Mouse (Mus musculus): ENCODE measurements around the gene Ltbp1. TPM values are rescaled to one million over a fixed set of nuclear protein-coding genes. Genes with fewer than 3 reads are reported as not detected.
A peak's percentile ranks its signal among the peaks of the same experiment; 100 is the strongest.

Gene Ltbp1
- 1.2 and 2.5 TPM in 2 replicates for polyA plus RNA-seq (2014; fragmentation: Nextera tagmentation; extraction: Ambion mirVana)

DNA sequence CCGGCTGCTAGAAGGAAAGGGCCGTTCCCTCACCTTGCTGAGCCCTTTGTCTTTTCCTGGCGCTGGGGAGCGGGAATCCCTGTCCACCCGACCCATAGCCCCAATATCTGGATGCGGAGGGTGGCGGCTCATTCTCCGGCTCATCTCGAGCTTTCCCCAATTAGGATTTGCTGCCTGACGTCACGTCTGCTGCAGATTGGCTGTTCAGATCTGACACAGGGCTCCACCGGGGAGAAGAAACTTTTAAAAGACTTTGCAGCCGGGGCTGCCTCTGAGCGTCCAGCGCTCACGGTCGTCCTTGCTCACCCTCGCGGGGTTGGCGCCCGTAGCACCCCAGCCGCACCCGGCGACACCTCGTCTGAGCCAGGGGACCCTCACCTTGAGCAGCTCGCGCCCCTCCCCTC is at the start of gene Ltbp1:
Ltbp1 (plus strand) TSS at position 288 of the 404 bp plus-strand sequence.
- Histone ChIP-seq H3K4me2 (ENCODE audit: low read length) (peak within 1 kb of the TSS; percentile 99), H3K9ac (replicated peaks; ENCODE audit: low read length) (peak within 1 kb of the TSS; percentile 61), H3K27me3 (ENCODE audit: control insufficient read depth, insufficient read depth, low read length) (peaks cover 15% of the 10 kb centered on the region; the same call in 1 of the 2 replicates), H3K36me3 (ENCODE audit: control insufficient read depth, insufficient read depth, low read length) (no peaks in the 10 kb centered on the region), H3K27ac (replicated peaks; ENCODE audit: low read depth, low read length) (0 out of 2 replicates have a peak within 1 kb of the TSS, but pooled peaks have one; percentile 37), H3K4me3 (replicated peaks; ENCODE audit: low read depth, low read length) (peak within 1 kb of the TSS; percentile 71), H3K9me3 (ENCODE audit: control insufficient read depth, low read length) (no peaks in the 10 kb centered on the region), H3K4me1 (ENCODE audit: control insufficient read depth, insufficient read depth, low read length) (peaks cover 7% of the 10 kb centered on the region)
- under 1% methylated on average over 27 of the region's 27 CpGs for WGBS
- peak; percentile 80 for DNase-seq
- peak; percentile 78 for ATAC-seq (ENCODE audit: low FRiP score, low TSS enrichment)

DNA sequence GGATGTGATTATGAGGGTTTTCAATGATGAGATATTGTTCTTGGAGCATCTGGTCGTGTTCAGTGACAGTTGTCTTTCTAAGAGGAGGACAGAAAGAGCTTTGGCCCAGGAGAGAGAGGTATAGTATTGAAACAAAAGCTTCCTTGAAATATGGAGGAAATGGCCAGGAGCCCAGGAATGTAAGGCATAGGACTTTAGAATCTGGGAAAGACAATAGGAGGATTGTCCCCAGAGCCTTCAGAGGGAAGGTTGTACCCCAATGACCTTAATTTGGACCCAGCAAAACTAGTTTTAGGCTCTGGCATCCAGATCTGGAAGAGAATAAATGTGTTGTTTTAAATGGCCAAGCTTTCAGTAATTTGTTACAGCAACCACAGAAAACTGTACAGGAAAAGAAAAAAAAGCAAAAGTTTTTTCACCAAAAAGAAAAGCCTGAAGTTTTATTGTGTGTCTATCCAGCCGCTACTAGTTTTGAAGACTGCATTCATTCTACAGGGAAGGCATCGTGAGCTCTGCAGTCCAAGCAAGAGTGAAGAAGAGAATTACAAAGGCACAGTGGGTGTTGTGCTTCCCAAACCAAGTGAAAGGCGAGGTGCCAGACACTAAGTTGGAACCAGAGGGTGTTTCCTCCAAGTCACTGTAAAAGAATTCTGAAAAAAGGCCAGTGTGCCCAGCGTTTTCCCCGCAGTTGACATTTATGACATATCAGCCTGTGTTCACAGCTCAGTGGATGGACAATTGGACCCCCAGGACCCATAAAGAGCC is 45.7 kb upstream of the Ltbp1 start:
- H3K4me3 ChIP-seq (replicated peaks; ENCODE audit: low read depth, low read length) = no peak overlapping the region
- H3K9me3 ChIP-seq (ENCODE audit: control insufficient read depth, low read length) = no peaks in the 10 kb centered on the region
- 44% methylated on average over 6 of the region's 6 CpGs for WGBS
- H3K27me3 ChIP-seq (ENCODE audit: control insufficient read depth, insufficient read depth, low read length) = no peaks in the 10 kb centered on the region
- no peaks in the 10 kb centered on the region for H3K4me1 ChIP-seq (ENCODE audit: control insufficient read depth, insufficient read depth, low read length)
- ATAC-seq (ENCODE audit: low FRiP score, low TSS enrichment) (no peak), DNase-seq (no peak)
- H3K36me3 ChIP-seq (ENCODE audit: control insufficient read depth, insufficient read depth, low read length) = no peaks in the 10 kb centered on the region
- no peak overlapping the region for H3K4me2 ChIP-seq (ENCODE audit: low read length)
- no peak overlapping the region for H3K9ac ChIP-seq (replicated peaks; ENCODE audit: low read length)
- H3K27ac ChIP-seq (replicated peaks; ENCODE audit: low read depth, low read length) = no peak overlapping the region

GRCm38 (mm10) chr17:74963222-74963621 is 42.1 kb upstream of the Ltbp1 start:
- H3K27ac ChIP-seq (replicated peaks; ENCODE audit: low read depth, low read length) = no peak overlapping the region
- H3K9me3 ChIP-seq (ENCODE audit: control insufficient read depth, low read length) = no peaks in the 10 kb centered on the region
- no peak for DNase-seq
- H3K4me3 ChIP-seq (replicated peaks; ENCODE audit: low read depth, low read length) = no peak overlapping the region
- H3K9ac ChIP-seq (replicated peaks; ENCODE audit: low read length) = no peak overlapping the region
- no peaks in the 10 kb centered on the region for H3K27me3 ChIP-seq (ENCODE audit: control insufficient read depth, insufficient read depth, low read length)
- no peak for ATAC-seq (ENCODE audit: low FRiP score, low TSS enrichment)
- no peak overlapping the region for H3K4me2 ChIP-seq (ENCODE audit: low read length)
- WGBS = 95% methylated on average over 8 of the region's 8 CpGs
- H3K4me1 ChIP-seq (ENCODE audit: control insufficient read depth, insufficient read depth, low read length) = peaks cover under 1% of the 10 kb centered on the region; the same call in 1 of the 2 replicates
- H3K36me3 ChIP-seq (ENCODE audit: control insufficient read depth, insufficient read depth, low read length) = no peaks in the 10 kb centered on the region

GRCm38 (mm10) chr17:74963861-74964260 is 41.5 kb upstream of the Ltbp1 start:
- no peaks in the 10 kb centered on the region for H3K36me3 ChIP-seq (ENCODE audit: control insufficient read depth, insufficient read depth, low read length)
- no peak for ATAC-seq (ENCODE audit: low FRiP score, low TSS enrichment)
- H3K4me3 ChIP-seq (replicated peaks; ENCODE audit: low read depth, low read length) = no peak overlapping the region
- 97% methylated on average over 3 of the region's 3 CpGs for WGBS
- H3K4me1 ChIP-seq (ENCODE audit: control insufficient read depth, insufficient read depth, low read length) = peaks cover 6% of the 10 kb centered on the region
- no peaks in the 10 kb centered on the region for H3K9me3 ChIP-seq (ENCODE audit: control insufficient read depth, low read length)
- H3K27me3 ChIP-seq (ENCODE audit: control insufficient read depth, insufficient read depth, low read length) = no peaks in the 10 kb centered on the region
- H3K4me2 ChIP-seq (ENCODE audit: low read length) = no peak overlapping the region
- H3K9ac ChIP-seq (replicated peaks; ENCODE audit: low read length) = no peak overlapping the region
- H3K27ac ChIP-seq (replicated peaks; ENCODE audit: low read depth, low read length) = no peak overlapping the region
- no peak for DNase-seq

DNA sequence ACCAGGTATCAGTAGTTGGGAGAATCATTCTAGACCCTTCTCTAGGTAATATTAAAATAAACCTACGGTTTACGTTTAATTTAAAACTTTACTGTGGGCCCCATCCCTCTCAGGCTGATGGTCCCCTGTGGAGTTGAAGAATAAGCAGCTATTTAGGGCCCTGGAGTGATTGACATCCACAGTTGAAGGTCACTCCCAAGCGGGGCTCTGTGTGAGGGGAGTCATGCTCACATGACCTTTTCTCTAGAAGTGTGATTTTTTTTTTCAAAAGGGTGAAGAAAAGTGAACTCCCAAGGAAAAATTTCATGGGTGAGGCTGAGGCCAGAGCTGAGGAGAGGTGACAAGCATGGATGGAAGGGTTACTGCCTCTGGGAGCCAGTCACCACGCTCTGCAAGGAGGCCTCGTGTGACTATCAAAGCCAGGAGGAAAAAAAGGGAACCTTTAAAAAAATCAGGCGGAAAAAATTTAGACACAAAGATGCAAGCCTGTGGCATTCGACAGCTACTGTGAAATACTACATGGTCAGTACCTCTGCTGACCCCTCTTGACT is 38.0 kb upstream of the Ltbp1 start:
- WGBS = 21% methylated on average over 7 of the region's 7 CpGs
- ATAC-seq (ENCODE audit: low FRiP score, low TSS enrichment) = no peak
- Histone ChIP-seq H3K4me2 (ENCODE audit: low read length) (no peak overlapping the region), H3K9me3 (ENCODE audit: control insufficient read depth, low read length) (no peaks in the 10 kb centered on the region), H3K9ac (replicated peaks; ENCODE audit: low read length) (no peak overlapping the region), H3K27me3 (ENCODE audit: control insufficient read depth, insufficient read depth, low read length) (no peaks in the 10 kb centered on the region), H3K4me1 (ENCODE audit: control insufficient read depth, insufficient read depth, low read length) (peaks cover 10% of the 10 kb centered on the region), H3K36me3 (ENCODE audit: control insufficient read depth, insufficient read depth, low read length) (no peaks in the 10 kb centered on the region), H3K27ac (replicated peaks; ENCODE audit: low read depth, low read length) (no peak overlapping the region), H3K4me3 (replicated peaks; ENCODE audit: low read depth, low read length) (no peak overlapping the region)
- DNase-seq = no peak

DNA sequence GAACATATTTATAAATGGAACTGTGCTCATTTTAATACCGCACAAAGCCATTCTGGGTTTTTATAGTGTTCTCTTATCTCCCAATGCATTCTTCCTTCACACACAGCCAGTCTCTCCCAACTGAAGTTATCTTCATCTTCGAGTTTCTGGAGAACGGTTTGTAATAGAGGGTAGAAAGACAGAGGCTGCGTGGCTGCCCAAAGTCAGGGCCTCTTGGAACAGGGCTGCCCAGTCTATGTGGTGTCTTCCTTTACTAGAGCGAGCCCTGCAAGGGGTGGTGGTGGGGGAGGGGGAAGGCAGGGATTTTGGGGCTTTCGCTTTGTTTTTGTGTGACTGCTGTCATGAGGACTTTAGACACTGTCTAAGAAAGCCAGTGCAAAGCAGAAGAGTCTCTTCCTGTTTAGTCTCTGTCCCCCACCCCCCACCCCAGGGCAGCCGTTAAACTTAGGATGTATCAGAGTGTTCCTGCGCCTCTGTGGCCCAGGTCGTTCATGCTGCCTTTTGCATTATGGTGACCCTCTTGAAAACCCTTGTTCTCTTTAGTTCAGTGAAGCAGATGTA is 37.1 kb upstream of the Ltbp1 start:
- H3K9me3 ChIP-seq (ENCODE audit: control insufficient read depth, low read length) = no peaks in the 10 kb centered on the region
- ATAC-seq (ENCODE audit: low FRiP score, low TSS enrichment) = peak; percentile 17; the same call in 1 of the 2 replicates
- no peak for DNase-seq
- no peak overlapping the region for H3K4me3 ChIP-seq (replicated peaks; ENCODE audit: low read depth, low read length)
- H3K27me3 ChIP-seq (ENCODE audit: control insufficient read depth, insufficient read depth, low read length) = no peaks in the 10 kb centered on the region
- 47% methylated on average over 9 of the region's 9 CpGs for WGBS
- H3K4me2 ChIP-seq (ENCODE audit: low read length) = no peak overlapping the region
- H3K9ac ChIP-seq (replicated peaks; ENCODE audit: low read length) = no peak overlapping the region
- H3K4me1 ChIP-seq (ENCODE audit: control insufficient read depth, insufficient read depth, low read length) = peaks cover 10% of the 10 kb centered on the region
- no peaks in the 10 kb centered on the region for H3K36me3 ChIP-seq (ENCODE audit: control insufficient read depth, insufficient read depth, low read length)
- H3K27ac ChIP-seq (replicated peaks; ENCODE audit: low read depth, low read length) = no peak overlapping the region

DNA sequence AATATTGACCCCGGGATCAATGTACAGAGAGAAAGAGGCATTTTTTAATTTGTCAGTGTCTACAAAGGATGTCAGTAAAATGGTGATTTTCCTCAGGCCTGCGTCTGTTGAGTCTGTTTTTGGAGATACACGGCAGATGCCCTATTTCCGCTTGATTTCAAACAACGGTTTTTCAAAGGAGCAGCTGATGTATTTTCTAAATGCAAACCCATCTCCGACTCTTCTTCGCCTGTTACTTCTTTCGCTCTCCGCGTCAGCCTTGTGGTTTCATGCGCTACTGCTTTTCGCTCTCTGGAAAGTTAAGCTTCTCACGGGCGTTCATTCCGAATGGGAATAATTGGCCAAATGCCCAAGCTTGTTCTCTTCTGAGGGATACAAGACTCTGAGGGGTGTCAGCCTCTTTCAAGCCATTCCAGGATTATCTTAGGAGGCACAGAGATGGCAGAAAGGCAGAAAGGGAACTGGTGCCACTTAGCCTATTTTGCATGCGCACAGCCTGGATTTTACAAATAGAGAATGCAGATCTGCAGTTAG is 36.6 kb upstream of the Ltbp1 start:
- no peak overlapping the region for H3K9ac ChIP-seq (replicated peaks; ENCODE audit: low read length)
- H3K4me2 ChIP-seq (ENCODE audit: low read length) = peak overlapping the region; percentile 11; the same call in 1 of the 2 replicates
- H3K27ac ChIP-seq (replicated peaks; ENCODE audit: low read depth, low read length) = no peak overlapping the region
- peaks cover 10% of the 10 kb centered on the region for H3K4me1 ChIP-seq (ENCODE audit: control insufficient read depth, insufficient read depth, low read length)
- no peak overlapping the region for H3K4me3 ChIP-seq (replicated peaks; ENCODE audit: low read depth, low read length)
- no peaks in the 10 kb centered on the region for H3K36me3 ChIP-seq (ENCODE audit: control insufficient read depth, insufficient read depth, low read length)
- no peaks in the 10 kb centered on the region for H3K27me3 ChIP-seq (ENCODE audit: control insufficient read depth, insufficient read depth, low read length)
- WGBS = 28% methylated on average over 16 of the region's 16 CpGs
- H3K9me3 ChIP-seq (ENCODE audit: control insufficient read depth, low read length) = no peaks in the 10 kb centered on the region
- ATAC-seq (ENCODE audit: low FRiP score, low TSS enrichment) (no peak), DNase-seq (peak; percentile 80)

GRCm38 (mm10) chr17:74975192-74975591 is 30.2 kb upstream of the Ltbp1 start:
- H3K9me3 ChIP-seq (ENCODE audit: control insufficient read depth, low read length) = no peaks in the 10 kb centered on the region
- no peaks in the 10 kb centered on the region for H3K27me3 ChIP-seq (ENCODE audit: control insufficient read depth, insufficient read depth, low read length)
- no peak overlapping the region for H3K4me3 ChIP-seq (replicated peaks; ENCODE audit: low read depth, low read length)
- H3K4me2 ChIP-seq (ENCODE audit: low read length) = no peak overlapping the region
- no peak overlapping the region for H3K27ac ChIP-seq (replicated peaks; ENCODE audit: low read depth, low read length)
- H3K36me3 ChIP-seq (ENCODE audit: control insufficient read depth, insufficient read depth, low read length) = no peaks in the 10 kb centered on the region
- no peak for DNase-seq
- WGBS = 46% methylated on average over 6 of the region's 6 CpGs
- H3K9ac ChIP-seq (replicated peaks; ENCODE audit: low read length) = no peak overlapping the region
- H3K4me1 ChIP-seq (ENCODE audit: control insufficient read depth, insufficient read depth, low read length) = no peaks in the 10 kb centered on the region
- ATAC-seq (ENCODE audit: low FRiP score, low TSS enrichment) = no peak

Data from midbrain, embryonic 14.5 days (tissue).